Mouse (Mus musculus) T-helper 2 cell (primary cell): ENCODE results near the gene Slc22a26.
"Not testable (repeated sequence)": the region's sequence is repeated elsewhere in the genome, so short reads cannot be mapped to it uniquely, and the experiment has no call there.

Experiments used
- in situ Hi-C: fragments of 300-600 bp; cut with MboI, MseI; formaldehyde crosslinking; loops from one replicate; pipeline ENCODE4 v1.15.1; 2025; ENCODE audit warnings: high pct_unique_total_duplicates

Gene Slc22a26

DNA sequence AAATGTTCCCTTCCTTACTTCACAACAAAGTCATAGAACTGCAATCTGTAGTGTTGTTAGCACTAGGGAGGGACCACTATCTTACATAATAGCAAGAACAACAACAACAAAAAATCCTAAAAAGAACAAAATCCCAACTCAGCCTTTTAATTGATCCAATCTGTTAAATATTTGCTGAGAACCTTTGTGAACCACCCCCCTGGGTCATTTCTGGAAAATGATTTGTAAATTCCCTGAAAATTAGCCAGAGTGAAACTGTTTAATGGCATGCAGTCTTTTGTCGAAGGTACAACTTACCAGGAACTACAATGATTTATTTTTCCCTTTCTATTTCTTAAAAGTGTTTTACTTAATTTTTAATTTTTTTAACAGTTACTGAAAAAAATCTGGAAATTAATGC lies at the start of gene Slc22a26:
TSS of gene Slc22a26 (minus strand) at position 97 of the 400 bp plus-strand sequence.
- in situ Hi-C loops: no loop called here

GRCm38 (mm10) chr19:7829851-7830250 lies 27.4 kb upstream of the Slc22a26 start:
- in situ Hi-C loops: no loop called here

DNA sequence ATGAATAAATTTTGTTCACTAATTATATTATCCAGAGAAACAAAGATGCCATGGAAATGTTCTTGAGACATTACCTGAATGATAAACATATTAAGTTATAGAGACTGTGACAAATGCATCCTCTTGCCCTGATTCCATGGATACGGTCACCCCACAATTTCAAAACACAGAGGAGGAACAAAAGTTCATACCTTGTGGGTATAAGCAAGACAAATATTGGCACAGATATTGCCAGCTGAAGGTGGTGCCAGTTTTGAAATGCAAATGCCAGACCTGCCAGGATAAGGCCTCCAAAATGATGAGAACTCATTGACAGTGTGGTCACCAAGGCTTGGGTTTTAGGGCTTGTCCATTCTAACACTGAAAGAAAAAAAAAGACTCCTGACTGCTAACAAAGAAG lies 11.9 kb downstream of the Slc22a26 start:
- in situ Hi-C loops: no loop called here

DNA sequence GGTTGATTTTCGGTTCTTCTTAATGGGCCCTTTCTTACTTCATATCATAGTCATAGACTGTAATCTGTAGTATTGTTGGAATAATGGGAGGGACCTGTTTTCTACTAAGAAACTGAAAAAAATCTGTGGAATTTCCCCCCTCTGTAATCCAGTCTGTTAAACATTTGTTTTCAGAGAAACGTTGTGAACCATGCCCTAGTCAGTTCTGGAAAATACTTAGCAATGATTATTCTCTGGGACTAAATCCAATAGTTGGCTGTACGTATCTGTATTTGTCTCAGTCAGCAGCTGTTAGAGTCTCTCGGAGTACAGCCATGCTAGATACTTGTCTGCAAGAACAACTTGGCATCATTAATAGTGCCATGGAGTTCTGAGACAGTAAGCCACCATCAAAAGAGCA lies 27.2 kb downstream of the Slc22a26 start:
- in situ Hi-C loops: no loop called here

GRCm38 (mm10) chr19:7766124-7766523 lies 36.3 kb downstream of the Slc22a26 start:
- in situ Hi-C loops: no loop called here

- in situ Hi-C loops: no loop called here
Observed at GRCm38 (mm10) chr19:7765599-7765998, 36.9 kb downstream of the Slc22a26 start.

GRCm38 (mm10) chr19:7753371-7753770 lies 49.1 kb downstream of the Slc22a26 start:
- in situ Hi-C loops: not testable (repeated sequence)
